Mouse (Mus musculus) lung, embryonic 15.5 days (tissue): ENCODE data around the gene Rgs2. TPM values are rescaled to one million over a fixed set of nuclear protein-coding genes. Genes with fewer than 3 reads are reported as not detected.
A peak's percentile ranks its signal among the peaks of the same experiment; 100 is the strongest.

Experiments
- ATAC-seq: fragments of 200-750 bp; cut with Nextera tagmentation; 2 replicates; pipeline ENCODE4 v1.8.0; 2017; ENCODE audit warnings: moderate number of reproducible peaks, borderline replicate concordance; ENCODE audit not compliant: low FRiP score, low TSS enrichment; ENCODE audit errors: extremely low read depth
- H3K27ac ChIP-seq: fragments of 300-500 bp; sonication (generic); 2 replicates; pipeline ENCODE4 v1.5.1; 2015; ENCODE audit warnings: moderate library complexity, mild to moderate bottlenecking, inconsistent platforms
- H3K27me3 ChIP-seq: fragments of 300-500 bp; sonication (generic); 2 replicates; pipeline ENCODE4 v1.6.1; 2015; ENCODE audit warnings: inconsistent platforms
- H3K36me3 ChIP-seq: fragments of 300-500 bp; sonication (generic); 2 replicates; pipeline ENCODE4 v1.6.1; 2015; ENCODE audit warnings: inconsistent platforms
- H3K4me1 ChIP-seq: fragments of 300-500 bp; sonication (generic); 2 replicates; pipeline ENCODE4 v1.6.1; 2015; ENCODE audit warnings: inconsistent platforms
- H3K4me2 ChIP-seq: fragments of 300-500 bp; sonication (generic); 2 replicates; pipeline ENCODE4 v1.6.1; 2015; ENCODE audit warnings: inconsistent platforms, mild to moderate bottlenecking, moderate library complexity
- H3K4me3 ChIP-seq: fragments of 300-500 bp; sonication (generic); 2 replicates; pipeline ENCODE4 v1.5.1; 2015; ENCODE audit warnings: mild to moderate bottlenecking, inconsistent platforms
- H3K9ac ChIP-seq: fragments of 300-500 bp; sonication (generic); 2 replicates; pipeline ENCODE4 v1.6.1; 2015; ENCODE audit warnings: inconsistent platforms
- H3K9me3 ChIP-seq: fragments of 300-500 bp; sonication (generic); 2 replicates; pipeline ENCODE4 v1.6.1; 2016; ENCODE audit warnings: inconsistent platforms
- WGBS: fragments of 180-500 bp; shearing (Covaris S2); methylation state at CpG from one replicate; pipeline ENCODE4 v1.1.7; 2015; 5-methylcytosine and 5-hydroxymethylcytosine counted together
- polyA plus RNA-seq: library from polyadenylated mRNA; unstranded; fragments of >200 nt; fragmentation: Nextera tagmentation; extraction: Ambion mirVana; gene quantifications from 2 replicates; pipeline ENCODE4 v1.2.1, GENCODE M21; 2015

Rgs2 gene
- polyA plus RNA-seq: 149 and 155 TPM in 2 replicates

DNA sequence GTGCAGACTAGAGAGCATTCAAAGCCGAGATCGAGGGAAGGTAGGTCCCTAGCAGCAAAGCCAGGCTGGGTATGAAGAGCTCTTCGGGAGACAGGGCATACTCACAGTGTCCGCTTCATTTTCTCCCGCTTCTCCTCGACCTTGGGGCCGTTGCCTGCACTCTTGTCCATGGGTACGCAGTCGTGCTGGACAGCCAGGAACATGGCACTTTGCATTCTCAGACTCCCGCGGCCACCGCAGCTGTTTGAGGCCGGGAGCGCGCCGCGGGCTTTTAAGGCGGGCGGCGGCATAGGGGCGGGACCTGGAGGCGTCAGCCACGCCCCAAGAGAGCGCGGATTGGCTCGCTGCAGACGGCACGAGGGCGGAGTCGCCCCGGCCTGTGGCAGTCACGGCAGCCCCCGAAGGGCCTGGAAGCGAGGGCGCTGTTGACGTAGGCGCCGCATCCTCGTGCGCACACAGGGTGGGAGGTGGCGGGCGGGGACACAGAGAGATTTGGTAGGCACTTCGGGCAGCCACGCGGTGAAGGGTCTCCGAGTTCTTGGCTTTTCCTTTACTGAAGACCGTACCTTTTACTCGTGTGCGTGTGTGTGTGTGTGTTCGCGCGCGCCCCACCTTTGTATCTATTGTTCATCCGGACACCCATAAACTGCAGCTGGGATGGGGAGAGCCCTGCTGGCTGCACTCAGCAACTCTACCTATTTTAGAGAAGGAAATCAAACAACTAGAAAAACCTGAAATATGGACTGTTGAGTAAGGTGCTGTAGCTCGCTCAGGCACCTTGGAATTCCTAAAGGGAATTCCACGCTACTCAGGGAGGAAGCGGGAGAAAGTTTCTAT is at the start of gene Rgs2:
Gene Rgs2, minus strand, starts transcription at position 258 of the 837 bp plus-strand sequence.
- peak; percentile 100 for ATAC-seq
- 0 out of 2 replicates have a peak, but pooled peaks cover 9% of the 10 kb centered on the region for H3K36me3 ChIP-seq
- WGBS: under 1% methylated on average over 57 of the region's 57 CpGs
- peak within 1 kb of the TSS; percentile 60 for H3K9ac ChIP-seq
- H3K4me2 ChIP-seq: peak within 1 kb of the TSS; percentile 88
- H3K4me1 ChIP-seq: 0 out of 2 replicates have a peak, but pooled peaks cover 5% of the 10 kb centered on the region
- H3K9me3 ChIP-seq: no peaks in the 10 kb centered on the region
- H3K4me3 ChIP-seq: peak within 1 kb of the TSS; percentile 62
- H3K27me3 ChIP-seq: no peaks in the 10 kb centered on the region
- H3K27ac ChIP-seq: peak within 1 kb of the TSS; percentile 69

DNA sequence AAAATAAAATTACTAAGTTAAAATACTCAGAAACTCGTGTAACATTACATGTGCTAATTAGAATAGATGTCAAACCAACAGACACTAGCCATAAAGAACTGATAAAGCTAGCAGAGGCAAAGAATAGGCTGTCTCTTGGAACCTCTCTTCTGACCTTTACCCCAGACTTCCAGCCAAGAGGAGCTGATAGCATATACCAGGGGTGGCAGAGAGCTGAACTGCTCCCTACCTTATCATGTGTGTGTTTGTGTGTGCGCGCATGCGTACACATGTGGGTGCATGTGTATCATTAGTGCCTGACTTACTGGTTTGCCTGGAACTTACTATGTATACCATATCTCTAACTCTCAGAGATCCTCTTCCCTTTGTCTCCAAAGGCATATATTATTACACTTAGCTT is 49.4 kb upstream of the Rgs2 start:
- H3K9me3 ChIP-seq: no peaks in the 10 kb centered on the region
- H3K4me3 ChIP-seq: no peak overlapping the region
- WGBS: 81% methylated on average over 4 of the region's 4 CpGs
- H3K9ac ChIP-seq: no peak overlapping the region
- no peak overlapping the region for H3K27ac ChIP-seq
- no peak overlapping the region for H3K4me2 ChIP-seq
- H3K4me1 ChIP-seq: no peaks in the 10 kb centered on the region
- no peaks in the 10 kb centered on the region for H3K27me3 ChIP-seq
- no peaks in the 10 kb centered on the region for H3K36me3 ChIP-seq
- ATAC-seq: no peak

DNA sequence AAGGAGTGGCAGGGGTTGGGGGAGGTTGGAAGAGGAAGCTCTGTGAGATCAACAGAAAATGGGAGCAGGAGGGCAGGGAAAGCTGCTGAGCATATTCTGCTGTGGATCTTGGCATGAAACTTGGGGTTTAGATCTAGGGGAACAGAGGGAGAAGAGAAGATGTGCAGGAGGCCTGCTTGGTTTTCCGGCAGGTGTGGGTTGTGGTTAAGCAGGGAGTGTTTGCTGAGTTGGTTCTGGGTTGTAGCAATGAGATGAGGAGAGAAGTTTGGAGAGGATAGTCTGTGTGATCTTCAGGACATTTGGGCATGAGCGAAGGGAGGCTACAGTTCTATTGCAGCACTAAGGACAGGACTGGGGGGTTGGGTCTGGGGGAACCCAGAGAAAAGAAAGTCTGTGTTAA is 37.9 kb upstream of the Rgs2 start:
- Histone ChIP-seq H3K27ac (no peak overlapping the region), H3K4me3 (no peak overlapping the region), H3K9me3 (no peaks in the 10 kb centered on the region), H3K27me3 (no peaks in the 10 kb centered on the region), H3K9ac (no peak overlapping the region), H3K4me2 (no peak overlapping the region), H3K4me1 (no peaks in the 10 kb centered on the region), H3K36me3 (no peaks in the 10 kb centered on the region)
- 95% methylated on average over 2 of the region's 2 CpGs for WGBS
- no peak for ATAC-seq

DNA sequence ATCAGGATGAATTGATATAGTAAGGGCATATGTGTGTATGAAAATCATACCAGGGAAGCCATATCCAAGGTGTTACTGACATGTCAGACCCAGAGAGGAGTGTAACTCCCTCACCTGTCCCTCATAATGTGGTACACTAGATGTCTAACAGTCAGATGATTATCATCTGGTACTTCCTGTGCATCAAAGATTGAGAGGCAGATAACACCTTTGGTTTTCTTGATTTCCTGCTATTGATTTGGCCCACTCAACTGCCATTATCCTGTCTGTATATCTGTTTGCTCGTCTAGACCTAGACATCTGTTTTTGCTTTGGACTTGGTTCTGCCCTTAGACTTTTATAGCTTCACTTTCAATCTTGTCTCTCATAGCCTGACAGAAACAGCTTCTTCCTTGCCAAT is 29.5 kb upstream of the Rgs2 start:
- Histone ChIP-seq H3K4me2 (no peak overlapping the region), H3K27ac (no peak overlapping the region), H3K9me3 (no peaks in the 10 kb centered on the region), H3K4me3 (no peak overlapping the region), H3K27me3 (no peaks in the 10 kb centered on the region), H3K4me1 (no peaks in the 10 kb centered on the region), H3K36me3 (no peaks in the 10 kb centered on the region), H3K9ac (no peak overlapping the region)
- no peak for ATAC-seq
- WGBS: 61% methylated on average over 1 of the region's 1 CpGs

DNA sequence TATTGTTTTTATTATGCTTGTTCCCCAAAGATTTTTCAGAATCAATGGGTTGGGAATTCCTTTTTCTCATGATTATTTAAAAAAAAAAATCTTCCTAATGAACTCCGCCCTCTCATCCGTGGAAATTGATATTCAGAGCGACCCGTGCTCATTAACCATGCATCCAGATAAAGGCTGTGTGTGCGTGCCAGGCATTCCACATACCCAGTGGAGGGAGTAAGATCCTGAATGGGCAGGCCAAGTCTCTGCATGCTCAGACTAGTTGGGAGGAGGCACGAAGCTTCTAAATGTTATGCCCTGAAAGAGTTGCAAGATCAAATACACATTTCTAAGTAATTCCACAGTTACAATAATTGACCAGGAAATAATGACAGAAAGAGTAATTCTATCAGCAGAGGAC is 26.5 kb upstream of the Rgs2 start:
- no peak overlapping the region for H3K4me2 ChIP-seq
- no peak overlapping the region for H3K27ac ChIP-seq
- no peaks in the 10 kb centered on the region for H3K9me3 ChIP-seq
- no peaks in the 10 kb centered on the region for H3K27me3 ChIP-seq
- no peak overlapping the region for H3K4me3 ChIP-seq
- ATAC-seq: no peak
- no peaks in the 10 kb centered on the region for H3K4me1 ChIP-seq
- WGBS: 79% methylated on average over 6 of the region's 6 CpGs
- H3K9ac ChIP-seq: no peak overlapping the region
- no peaks in the 10 kb centered on the region for H3K36me3 ChIP-seq

DNA sequence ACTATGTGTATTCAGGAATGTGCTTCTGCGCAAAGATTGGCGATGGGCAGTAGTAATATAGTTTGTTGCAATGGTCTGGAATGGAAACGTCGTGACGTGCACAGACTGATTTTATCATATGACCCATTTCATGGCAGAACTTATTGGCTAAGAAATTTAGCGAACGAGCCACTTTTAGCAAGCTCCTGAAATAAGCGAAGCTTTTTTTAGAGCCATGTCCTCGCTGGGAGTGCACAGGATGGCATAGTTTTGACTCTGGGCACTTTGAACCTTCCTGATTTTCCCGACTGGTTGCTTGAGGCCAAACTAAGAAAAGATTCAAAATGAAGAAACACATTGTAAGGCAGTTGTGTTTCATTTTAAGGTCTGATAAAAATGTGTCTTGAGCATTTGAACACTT is 25.7 kb upstream of the Rgs2 start:
- no peak for ATAC-seq
- Histone ChIP-seq H3K27ac (no peak overlapping the region), H3K4me2 (no peak overlapping the region), H3K4me3 (no peak overlapping the region), H3K4me1 (no peaks in the 10 kb centered on the region), H3K36me3 (no peaks in the 10 kb centered on the region), H3K9ac (no peak overlapping the region), H3K27me3 (no peaks in the 10 kb centered on the region), H3K9me3 (no peaks in the 10 kb centered on the region)
- WGBS: 90% methylated on average over 10 of the region's 10 CpGs

DNA sequence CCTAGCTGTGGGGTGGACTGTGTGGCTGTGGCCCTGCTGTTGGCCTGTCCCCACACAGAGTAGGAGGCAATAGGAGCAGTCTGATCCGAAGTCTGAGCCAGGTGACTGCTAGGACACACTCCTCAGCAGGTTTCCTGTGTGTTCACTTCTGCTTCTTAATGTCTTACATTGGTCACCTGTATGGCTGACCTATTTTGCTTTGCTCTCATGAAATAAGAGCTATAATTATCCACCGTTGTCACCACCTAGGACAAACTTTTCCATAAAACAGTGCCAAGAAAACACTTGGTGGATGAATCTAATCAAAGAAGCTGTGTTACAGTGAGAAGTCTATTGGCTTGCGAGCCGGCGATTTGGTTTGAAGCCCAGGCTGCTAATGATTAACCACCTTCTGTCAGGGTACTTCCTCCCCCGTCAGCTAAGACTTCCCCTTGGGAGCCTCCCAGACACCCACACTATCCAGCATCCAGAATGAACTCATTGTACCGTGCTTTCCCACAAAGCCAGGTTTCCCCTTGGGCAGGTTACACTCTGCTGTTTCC is 14.5 kb upstream of the Rgs2 start:
- Histone ChIP-seq H3K27me3 (no peaks in the 10 kb centered on the region), H3K4me3 (no peak overlapping the region), H3K4me2 (no peak overlapping the region), H3K9ac (no peak overlapping the region), H3K27ac (no peak overlapping the region), H3K36me3 (no peaks in the 10 kb centered on the region), H3K4me1 (no peaks in the 10 kb centered on the region), H3K9me3 (no peaks in the 10 kb centered on the region)
- no peak for ATAC-seq
- 39% methylated on average over 7 of the region's 7 CpGs for WGBS

DNA sequence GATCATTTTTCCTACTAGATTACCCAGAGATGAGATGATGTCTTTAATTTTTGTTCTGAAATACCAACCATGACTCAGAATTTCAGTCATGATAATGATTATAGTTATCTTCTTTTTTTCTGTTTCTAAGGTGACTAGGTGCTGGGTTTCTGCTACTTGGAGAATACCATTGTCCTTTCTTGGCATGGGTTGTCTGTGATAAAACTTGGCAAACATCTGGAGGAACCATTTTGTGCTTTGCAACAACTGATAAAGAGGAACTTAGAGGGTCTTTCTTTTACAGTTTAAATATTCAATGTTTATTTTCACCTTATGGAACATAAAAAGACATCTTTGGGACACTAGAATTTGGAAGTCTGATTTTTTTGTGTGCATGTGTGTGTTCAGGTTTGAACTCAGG is 10.0 kb upstream of the Rgs2 start:
- Histone ChIP-seq H3K27me3 (no peaks in the 10 kb centered on the region), H3K27ac (no peak overlapping the region), H3K9ac (no peak overlapping the region), H3K4me3 (no peak overlapping the region), H3K9me3 (no peaks in the 10 kb centered on the region), H3K36me3 (no peaks in the 10 kb centered on the region), H3K4me1 (no peaks in the 10 kb centered on the region), H3K4me2 (no peak overlapping the region)
- ATAC-seq: no peak

DNA sequence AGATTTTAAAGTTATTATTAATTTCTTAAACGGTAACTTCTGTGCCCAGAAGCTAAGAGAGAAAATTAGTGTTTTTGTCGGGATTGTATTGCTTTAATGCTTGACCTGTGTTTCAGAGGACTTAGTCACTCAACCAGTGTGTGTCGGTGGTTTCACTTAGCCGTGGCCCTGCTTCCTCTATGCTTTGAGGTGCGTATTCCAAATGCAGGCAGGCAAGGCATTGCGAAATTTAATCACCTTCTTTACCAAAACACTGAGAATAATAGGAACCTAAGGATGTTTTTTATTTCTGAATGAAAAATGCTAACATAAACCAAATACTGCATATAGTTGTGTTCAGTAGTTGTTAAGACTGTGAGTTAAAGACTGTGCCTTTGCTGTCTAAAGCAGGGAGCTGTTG is 3.4 kb upstream of the Rgs2 start:
- Histone ChIP-seq H3K4me1 (0 out of 2 replicates have a peak, but pooled peaks cover 5% of the 10 kb centered on the region), H3K4me2 (no peak overlapping the region), H3K4me3 (no peak overlapping the region), H3K27ac (no peak overlapping the region), H3K36me3 (no peaks in the 10 kb centered on the region), H3K9me3 (no peaks in the 10 kb centered on the region), H3K9ac (no peak overlapping the region), H3K27me3 (no peaks in the 10 kb centered on the region)
- 70% methylated on average over 6 of the region's 6 CpGs for WGBS
- no peak for ATAC-seq

DNA sequence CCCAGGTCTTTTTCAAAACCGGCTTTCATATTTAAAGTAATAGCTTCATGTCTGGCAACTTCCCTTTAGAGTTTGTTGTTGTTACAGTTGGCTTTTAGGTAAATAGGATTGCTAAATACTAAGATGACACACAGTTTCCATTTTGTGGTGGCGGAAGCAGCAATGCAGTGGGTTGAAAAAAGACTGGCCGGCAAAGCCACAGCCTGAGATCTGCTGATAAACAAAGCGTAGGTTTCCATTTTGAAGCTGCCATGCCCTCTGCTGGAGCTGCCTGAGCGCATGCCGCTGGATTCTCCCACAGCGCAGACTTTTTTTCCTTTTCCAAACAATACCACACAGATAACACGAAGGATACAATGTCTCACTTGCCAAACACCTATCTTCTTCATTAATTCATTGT is 2.6 kb upstream of the Rgs2 start:
- H3K9ac ChIP-seq: no peak overlapping the region
- no peaks in the 10 kb centered on the region for H3K9me3 ChIP-seq
- 0 out of 2 replicates have a peak, but pooled peaks cover 5% of the 10 kb centered on the region for H3K4me1 ChIP-seq
- no peaks in the 10 kb centered on the region for H3K27me3 ChIP-seq
- H3K27ac ChIP-seq: no peak overlapping the region
- H3K4me2 ChIP-seq: peak overlapping the region; percentile 45
- WGBS: 0% methylated on average over 8 of the region's 8 CpGs
- 0 out of 2 replicates have a peak, but pooled peaks cover 4% of the 10 kb centered on the region for H3K36me3 ChIP-seq
- ATAC-seq: no peak
- H3K4me3 ChIP-seq: peak overlapping the region; percentile 12; the same call in 1 of the 2 replicates

DNA sequence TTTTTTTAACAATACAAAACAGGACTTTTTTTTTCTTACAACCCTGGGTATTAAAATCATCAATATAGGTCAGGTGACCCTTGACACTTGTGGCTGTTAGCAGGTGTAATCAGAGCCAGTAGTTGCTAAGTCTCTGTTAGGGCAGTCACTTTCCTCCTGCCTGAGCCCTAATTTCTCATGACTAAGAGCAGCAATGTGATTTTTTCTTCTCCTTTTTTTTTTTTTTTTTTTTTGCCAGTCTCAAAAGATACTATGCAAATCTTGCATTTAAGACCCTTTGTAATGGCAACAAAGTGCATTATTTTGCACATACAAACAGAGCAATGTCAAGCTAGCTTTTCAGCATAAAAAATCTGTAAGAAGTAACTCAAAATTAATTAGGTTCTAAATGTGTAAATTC is 1.7 kb upstream of the Rgs2 start:
- 0 out of 2 replicates have a peak, but pooled peaks cover 5% of the 10 kb centered on the region for H3K4me1 ChIP-seq
- no peaks in the 10 kb centered on the region for H3K27me3 ChIP-seq
- H3K4me3 ChIP-seq: no peak overlapping the region
- no peaks in the 10 kb centered on the region for H3K9me3 ChIP-seq
- H3K4me2 ChIP-seq: no peak overlapping the region
- no peak overlapping the region for H3K9ac ChIP-seq
- H3K27ac ChIP-seq: no peak overlapping the region
- 0 out of 2 replicates have a peak, but pooled peaks cover 9% of the 10 kb centered on the region for H3K36me3 ChIP-seq
- ATAC-seq: no peak

DNA sequence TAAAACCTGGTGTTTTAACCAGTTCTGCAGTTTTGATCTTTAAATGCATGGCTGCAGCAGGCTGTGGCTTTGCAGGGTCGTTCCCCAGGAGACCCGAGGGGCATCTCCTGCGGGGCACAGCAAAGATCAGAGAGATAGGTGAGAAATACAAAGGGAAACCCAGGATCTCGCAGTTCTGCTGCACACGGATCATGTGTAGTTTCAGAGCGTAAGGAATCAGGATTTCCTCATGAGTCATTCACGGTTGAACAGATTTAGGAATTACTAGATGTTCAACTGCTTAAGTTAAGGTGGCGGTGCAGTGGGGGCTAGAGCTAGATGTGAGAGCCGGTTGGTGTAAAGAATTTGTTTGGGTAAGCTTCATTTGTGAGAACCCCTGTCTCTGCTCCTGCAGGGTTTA is 780 bp upstream of the Rgs2 start:
- Histone ChIP-seq H3K9ac (peak overlapping the region; percentile 48), H3K36me3 (0 out of 2 replicates have a peak, but pooled peaks cover 9% of the 10 kb centered on the region), H3K4me2 (peak overlapping the region; percentile 88), H3K27me3 (no peaks in the 10 kb centered on the region), H3K27ac (peak overlapping the region; percentile 69), H3K4me1 (0 out of 2 replicates have a peak, but pooled peaks cover 5% of the 10 kb centered on the region), H3K4me3 (peak overlapping the region; percentile 62), H3K9me3 (no peaks in the 10 kb centered on the region)
- 5% methylated on average over 9 of the region's 9 CpGs for WGBS
- ATAC-seq: no peak
